Mouse (Mus musculus): ENCODE data around the gene Ttf2. TPM values are rescaled to one million over a fixed set of nuclear protein-coding genes. Genes with fewer than 3 reads are reported as not detected.
A peak's percentile ranks its signal among the peaks of the same experiment; 100 is the strongest.

Ttf2 gene
- total and polyA plus RNA-seq, 3 experiments, result 1.6 to 2.0 (median 1.8) TPM

- no peaks in the 10 kb centered on the region for H3K79me2 ChIP-seq (replicated peaks; ENCODE audit: control insufficient read depth, insufficient read depth, low read length)
- TF ChIP-seq EP300 (IDR thresholded peaks at IDR 0.05; ENCODE audit: insufficient read depth, low read depth, low read length), result no peak
- peak; percentile 35 for TF ChIP-seq CTCF (IDR thresholded peaks at IDR 0.05)
- no peak for TF ChIP-seq POLR2A (IDR thresholded peaks at IDR 0.05; ENCODE audit: insufficient read depth, low read depth, low read length)
- intact Hi-C loops (cut with DNase I), result no loop called here
- H3K4me1 ChIP-seq (ENCODE audit: control insufficient read depth, insufficient read depth, low read length), result no peaks in the 10 kb centered on the region
- no peak overlapping the region for H3K27ac ChIP-seq
- H3K36me3 ChIP-seq (ENCODE audit: control insufficient read depth, insufficient read depth, low read length), result no peaks in the 10 kb centered on the region
- no peaks in the 10 kb centered on the region for H3K27me3 ChIP-seq (ENCODE audit: control insufficient read depth, insufficient read depth, low read length)
- 75% methylated on average over 4 of the region's 4 CpGs for WGBS
- H3K4me3 ChIP-seq, result no peak overlapping the region
- no peak for DNase-seq
- no peak overlapping the region for H3K9ac ChIP-seq (ENCODE audit: low read depth, low read length)
These were observed 28.9 kb downstream of the Ttf2 start for GRCm38 (mm10) chr3:100940496-100941037.

GRCm38 (mm10) chr3:100938211-100938610, 31.3 kb downstream of the Ttf2 start:
- no peak for DNase-seq
- Histone ChIP-seq H3K27me3 (ENCODE audit: control insufficient read depth, insufficient read depth, low read length) (no peaks in the 10 kb centered on the region), H3K79me2 (replicated peaks; ENCODE audit: control insufficient read depth, insufficient read depth, low read length) (no peaks in the 10 kb centered on the region), H3K9ac (ENCODE audit: low read depth, low read length) (no peak overlapping the region), H3K36me3 (ENCODE audit: control insufficient read depth, insufficient read depth, low read length) (no peaks in the 10 kb centered on the region), H3K4me1 (ENCODE audit: control insufficient read depth, insufficient read depth, low read length) (no peaks in the 10 kb centered on the region), H3K27ac (no peak overlapping the region), H3K4me3 (no peak overlapping the region)
- TF ChIP-seq EP300 (IDR thresholded peaks at IDR 0.05; ENCODE audit: insufficient read depth, low read depth, low read length), result no peak
- TF ChIP-seq POLR2A (IDR thresholded peaks at IDR 0.05; ENCODE audit: insufficient read depth, low read depth, low read length), result no peak
- TF ChIP-seq CTCF (IDR thresholded peaks at IDR 0.05), result no peak
- 90% methylated on average over 4 of the region's 4 CpGs for WGBS
- intact Hi-C loops (cut with DNase I), result no loop called here

GRCm38 (mm10) chr3:100936201-100936600, 33.3 kb downstream of the Ttf2 start:
- WGBS, result 97% methylated on average over 6 of the region's 6 CpGs
- no peaks in the 10 kb centered on the region for H3K36me3 ChIP-seq (ENCODE audit: control insufficient read depth, insufficient read depth, low read length)
- H3K4me1 ChIP-seq (ENCODE audit: control insufficient read depth, insufficient read depth, low read length), result no peaks in the 10 kb centered on the region
- H3K27me3 ChIP-seq (ENCODE audit: control insufficient read depth, insufficient read depth, low read length), result no peaks in the 10 kb centered on the region
- intact Hi-C loops (cut with DNase I), result no loop called here
- no peak overlapping the region for H3K9ac ChIP-seq (ENCODE audit: low read depth, low read length)
- no peak overlapping the region for H3K27ac ChIP-seq
- DNase-seq, result no peak
- no peak overlapping the region for H3K4me3 ChIP-seq
- no peak for TF ChIP-seq POLR2A (IDR thresholded peaks at IDR 0.05; ENCODE audit: insufficient read depth, low read depth, low read length)
- TF ChIP-seq CTCF (IDR thresholded peaks at IDR 0.05), result no peak
- no peak for TF ChIP-seq EP300 (IDR thresholded peaks at IDR 0.05; ENCODE audit: insufficient read depth, low read depth, low read length)
- no peaks in the 10 kb centered on the region for H3K79me2 ChIP-seq (replicated peaks; ENCODE audit: control insufficient read depth, insufficient read depth, low read length)

GRCm38 (mm10) chr3:100935521-100935920, 33.9 kb downstream of the Ttf2 start:
- H3K27me3 ChIP-seq (ENCODE audit: control insufficient read depth, insufficient read depth, low read length), result no peaks in the 10 kb centered on the region
- no peaks in the 10 kb centered on the region for H3K4me1 ChIP-seq (ENCODE audit: control insufficient read depth, insufficient read depth, low read length)
- no peak overlapping the region for H3K4me3 ChIP-seq
- H3K9ac ChIP-seq (ENCODE audit: low read depth, low read length), result no peak overlapping the region
- no peak for DNase-seq
- 94% methylated on average over 6 of the region's 6 CpGs for whole genome bisulfite sequencing
- no peak for TF ChIP-seq EP300 (IDR thresholded peaks at IDR 0.05; ENCODE audit: insufficient read depth, low read depth, low read length)
- TF ChIP-seq CTCF (IDR thresholded peaks at IDR 0.05), result no peak
- no peak for TF ChIP-seq POLR2A (IDR thresholded peaks at IDR 0.05; ENCODE audit: insufficient read depth, low read depth, low read length)
- no peak overlapping the region for H3K27ac ChIP-seq
- no peaks in the 10 kb centered on the region for H3K79me2 ChIP-seq (replicated peaks; ENCODE audit: control insufficient read depth, insufficient read depth, low read length)
- H3K36me3 ChIP-seq (ENCODE audit: control insufficient read depth, insufficient read depth, low read length), result no peaks in the 10 kb centered on the region
- intact Hi-C loops (cut with DNase I), result no loop called here

GRCm38 (mm10) chr3:100932077-100932944, 37.2 kb downstream of the Ttf2 start:
- Histone ChIP-seq H3K4me3 (no peak overlapping the region), H3K27me3 (ENCODE audit: control insufficient read depth, insufficient read depth, low read length) (no peaks in the 10 kb centered on the region), H3K27ac (no peak overlapping the region), H3K36me3 (ENCODE audit: control insufficient read depth, insufficient read depth, low read length) (no peaks in the 10 kb centered on the region), H3K9ac (ENCODE audit: low read depth, low read length) (no peak overlapping the region), H3K79me2 (replicated peaks; ENCODE audit: control insufficient read depth, insufficient read depth, low read length) (no peaks in the 10 kb centered on the region), H3K4me1 (ENCODE audit: control insufficient read depth, insufficient read depth, low read length) (no peaks in the 10 kb centered on the region)
- intact Hi-C loops (cut with DNase I), result no loop called here
- WGBS, result 81% methylated on average over 11 of the region's 11 CpGs
- TF ChIP-seq POLR2A (IDR thresholded peaks at IDR 0.05; ENCODE audit: insufficient read depth, low read depth, low read length) (no peak), CTCF (IDR thresholded peaks at IDR 0.05) (peak; percentile 51)
- no peak for DNase-seq

Measured in heart, adult 2 months (tissue).